Mouse (Mus musculus): ENCODE results near the gene Pak3. TPM values are rescaled to one million over a fixed set of nuclear protein-coding genes. Genes with fewer than 3 reads are reported as not detected.
A peak's percentile ranks its signal among the peaks of the same experiment; 100 is the strongest.

Pak3 gene
- polyA plus RNA-seq, 1 experiment from 2014 or later, result 1.3 TPM

DNA sequence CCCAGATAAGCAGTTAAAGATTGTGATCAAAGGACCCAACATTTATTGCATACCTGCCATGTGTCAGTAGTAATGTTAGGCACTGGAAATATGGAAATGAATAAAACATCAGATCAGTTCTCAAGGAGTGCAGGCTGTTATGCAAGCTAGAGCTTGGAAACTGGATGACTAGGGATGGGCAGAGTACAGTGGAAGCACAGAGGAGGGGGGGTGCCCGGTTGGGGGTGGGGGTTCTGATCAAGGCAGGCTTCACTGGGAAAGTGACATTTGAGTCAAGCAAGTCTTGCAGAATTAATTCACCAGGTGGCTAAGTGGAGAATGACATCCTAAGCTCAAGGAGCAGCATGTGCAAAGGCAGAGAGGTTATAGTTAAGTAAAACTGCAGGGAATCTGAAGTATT is 1.8 kb downstream of the Pak3 start:
- TF ChIP-seq CTCF (IDR thresholded peaks at IDR 0.05) (no peak), EP300 (IDR thresholded peaks at IDR 0.05) (no peak)
- no peak overlapping the region for H3K9ac ChIP-seq (replicated peaks; ENCODE audit: low read depth)
- H3K9me3 ChIP-seq (ENCODE audit: low read length), result no peaks in the 10 kb centered on the region
- H3K27ac ChIP-seq (ENCODE audit: low read length), result no peak overlapping the region
- 64% methylated on average over 1 of the region's 1 CpGs for WGBS
- DNase-seq (ENCODE audit: low spot score), result no peak
- no peak for ATAC-seq
- no peak overlapping the region for H3K4me2 ChIP-seq (replicated peaks; ENCODE audit: low read depth, low read length)
- H3K4me3 ChIP-seq (ENCODE audit: low read depth, low read length), result no peak overlapping the region
- H3K36me3 ChIP-seq (ENCODE audit: insufficient read depth, low read length), result no peaks in the 10 kb centered on the region
- H3K4me1 ChIP-seq (ENCODE audit: insufficient read depth, low read depth, low read length), result no peaks in the 10 kb centered on the region
- no peaks in the 10 kb centered on the region for H3K27me3 ChIP-seq (replicated peaks; ENCODE audit: insufficient read depth, low read length)

DNA sequence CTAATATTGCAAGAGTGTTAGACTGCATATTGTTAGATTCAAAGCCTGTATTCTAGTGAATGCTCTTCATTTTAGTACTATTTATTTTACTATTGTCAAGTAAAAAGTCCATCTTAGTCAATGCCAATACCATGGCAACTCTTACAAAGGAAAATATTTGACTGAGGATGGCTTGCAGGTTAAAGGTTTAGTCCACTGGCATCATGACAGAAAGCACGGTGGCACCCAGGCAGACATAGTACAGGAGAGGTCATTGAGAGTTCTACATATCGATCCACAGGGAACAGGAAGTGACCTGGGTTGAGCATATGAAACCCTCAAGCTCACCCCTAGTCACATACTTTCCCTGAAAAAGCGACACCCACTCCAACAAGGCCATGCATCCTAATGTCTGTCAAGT is 13.9 kb downstream of the Pak3 start:
- Histone ChIP-seq H3K9ac (replicated peaks; ENCODE audit: low read depth) (no peak overlapping the region), H3K9me3 (ENCODE audit: low read length) (no peaks in the 10 kb centered on the region), H3K4me2 (replicated peaks; ENCODE audit: low read depth, low read length) (no peak overlapping the region), H3K27ac (ENCODE audit: low read length) (no peak overlapping the region), H3K27me3 (replicated peaks; ENCODE audit: insufficient read depth, low read length) (no peaks in the 10 kb centered on the region), H3K4me1 (ENCODE audit: insufficient read depth, low read depth, low read length) (no peaks in the 10 kb centered on the region), H3K36me3 (ENCODE audit: insufficient read depth, low read length) (no peaks in the 10 kb centered on the region), H3K4me3 (ENCODE audit: low read depth, low read length) (no peak overlapping the region)
- TF ChIP-seq EP300 (IDR thresholded peaks at IDR 0.05) (no peak), CTCF (IDR thresholded peaks at IDR 0.05) (no peak)
- 68% methylated on average over 3 of the region's 3 CpGs for WGBS
- no peak for ATAC-seq
- DNase-seq (ENCODE audit: low spot score), result no peak

DNA sequence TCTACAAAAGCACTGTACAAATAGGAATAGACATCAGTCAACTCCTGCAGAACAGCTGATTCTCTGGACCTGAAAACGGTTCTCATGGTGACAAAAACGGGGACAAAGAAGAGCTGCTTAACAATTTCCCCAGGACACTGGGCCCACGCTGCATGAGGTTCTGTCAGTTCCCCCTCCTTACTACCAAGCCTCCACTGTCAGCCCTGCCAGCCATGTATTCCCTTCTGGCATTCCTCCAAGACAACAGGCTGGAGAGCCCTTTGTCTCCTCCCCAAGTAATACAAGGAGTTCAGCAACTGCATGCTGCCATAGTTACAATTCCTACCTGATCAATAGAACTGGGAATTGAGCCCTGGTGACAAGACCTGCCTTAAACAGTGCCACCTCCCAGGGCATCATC is 15.2 kb downstream of the Pak3 start:
- H3K27ac ChIP-seq (ENCODE audit: low read length), result no peak overlapping the region
- ATAC-seq, result no peak

DNA sequence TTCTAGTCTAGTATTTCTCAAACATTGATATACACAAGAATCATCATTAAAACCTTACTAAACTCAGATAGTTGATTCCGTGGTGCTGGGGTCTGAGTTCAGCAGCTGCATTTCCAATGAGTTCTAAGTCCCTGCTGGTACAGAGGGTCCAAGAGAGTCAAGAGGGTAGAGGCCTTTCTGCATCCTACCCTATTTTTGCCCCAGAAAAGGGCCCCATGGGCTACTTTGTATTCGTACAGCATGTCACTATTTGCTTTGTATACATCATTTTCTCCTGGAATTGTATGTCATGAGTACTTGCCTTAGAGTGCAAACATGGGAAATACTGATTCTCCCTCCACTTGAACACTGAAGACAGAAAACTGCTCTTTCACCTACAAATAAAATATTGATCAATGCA is 24.4 kb downstream of the Pak3 start:
- Histone ChIP-seq H3K27me3 (replicated peaks; ENCODE audit: insufficient read depth, low read length) (no peaks in the 10 kb centered on the region), H3K27ac (ENCODE audit: low read length) (no peak overlapping the region), H3K4me2 (replicated peaks; ENCODE audit: low read depth, low read length) (no peak overlapping the region), H3K4me1 (ENCODE audit: insufficient read depth, low read depth, low read length) (no peaks in the 10 kb centered on the region), H3K4me3 (ENCODE audit: low read depth, low read length) (no peak overlapping the region), H3K36me3 (ENCODE audit: insufficient read depth, low read length) (no peaks in the 10 kb centered on the region), H3K9me3 (ENCODE audit: low read length) (no peaks in the 10 kb centered on the region), H3K9ac (replicated peaks; ENCODE audit: low read depth) (no peak overlapping the region)
- DNase-seq (ENCODE audit: low spot score), result no peak
- no peak for TF ChIP-seq CTCF (IDR thresholded peaks at IDR 0.05)
- no peak for TF ChIP-seq EP300 (IDR thresholded peaks at IDR 0.05)
- ATAC-seq, result no peak
- 63% methylated on average over 2 of the region's 2 CpGs for WGBS

More for the DNA sequence above, 15.2 kb downstream of the Pak3 start:
- no peak for TF ChIP-seq CTCF (IDR thresholded peaks at IDR 0.05)
- no peak overlapping the region for H3K4me2 ChIP-seq (replicated peaks; ENCODE audit: low read depth, low read length)
- no peak overlapping the region for H3K9ac ChIP-seq (replicated peaks; ENCODE audit: low read depth)
- no peaks in the 10 kb centered on the region for H3K4me1 ChIP-seq (ENCODE audit: insufficient read depth, low read depth, low read length)
- WGBS, result 60% methylated on average over 3 of the region's 3 CpGs
- no peaks in the 10 kb centered on the region for H3K27me3 ChIP-seq (replicated peaks; ENCODE audit: insufficient read depth, low read length)
- H3K36me3 ChIP-seq (ENCODE audit: insufficient read depth, low read length), result no peaks in the 10 kb centered on the region
- H3K4me3 ChIP-seq (ENCODE audit: low read depth, low read length), result no peak overlapping the region
- no peaks in the 10 kb centered on the region for H3K9me3 ChIP-seq (ENCODE audit: low read length)
- no peak for DNase-seq (ENCODE audit: low spot score)

DNA sequence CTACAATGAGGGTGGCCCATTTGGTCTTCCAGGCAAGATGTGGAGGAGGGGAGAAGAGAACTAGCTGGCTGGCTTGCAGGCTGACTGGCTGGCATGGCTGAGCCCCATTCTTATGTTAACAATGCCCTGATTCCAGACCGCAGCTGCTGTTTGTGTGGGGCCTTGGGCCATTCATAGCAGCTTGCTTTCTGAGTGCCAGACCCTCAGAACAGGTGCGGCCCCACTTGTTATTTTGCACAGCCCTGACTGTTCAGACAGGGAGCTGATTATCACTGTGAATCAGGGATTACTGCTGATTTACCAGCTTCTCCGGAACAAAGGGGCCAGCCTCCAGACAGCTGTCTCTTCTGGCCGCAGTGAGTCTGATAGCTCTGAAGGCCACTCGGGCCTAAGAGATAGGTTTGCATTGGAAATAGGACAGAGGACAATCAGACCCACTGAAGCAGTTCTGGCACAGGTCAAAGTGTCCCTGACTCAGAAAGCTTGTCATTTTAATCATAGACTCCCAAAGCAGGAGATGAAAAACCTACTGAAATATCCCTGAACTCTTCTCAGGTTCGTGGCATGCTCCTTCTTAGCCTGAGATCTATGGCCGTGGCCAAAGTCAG is 24.9 kb downstream of the Pak3 start:
- ATAC-seq (no peak), DNase-seq (ENCODE audit: low spot score) (no peak)
- TF ChIP-seq EP300 (IDR thresholded peaks at IDR 0.05), result no peak
- TF ChIP-seq CTCF (IDR thresholded peaks at IDR 0.05), result no peak
- Histone ChIP-seq H3K9ac (replicated peaks; ENCODE audit: low read depth) (no peak overlapping the region), H3K9me3 (ENCODE audit: low read length) (no peaks in the 10 kb centered on the region), H3K4me2 (replicated peaks; ENCODE audit: low read depth, low read length) (no peak overlapping the region), H3K27ac (ENCODE audit: low read length) (no peak overlapping the region), H3K36me3 (ENCODE audit: insufficient read depth, low read length) (no peaks in the 10 kb centered on the region), H3K4me3 (ENCODE audit: low read depth, low read length) (no peak overlapping the region), H3K27me3 (replicated peaks; ENCODE audit: insufficient read depth, low read length) (no peaks in the 10 kb centered on the region), H3K4me1 (ENCODE audit: insufficient read depth, low read depth, low read length) (no peaks in the 10 kb centered on the region)
- WGBS, result 49% methylated on average over 7 of the region's 7 CpGs

DNA sequence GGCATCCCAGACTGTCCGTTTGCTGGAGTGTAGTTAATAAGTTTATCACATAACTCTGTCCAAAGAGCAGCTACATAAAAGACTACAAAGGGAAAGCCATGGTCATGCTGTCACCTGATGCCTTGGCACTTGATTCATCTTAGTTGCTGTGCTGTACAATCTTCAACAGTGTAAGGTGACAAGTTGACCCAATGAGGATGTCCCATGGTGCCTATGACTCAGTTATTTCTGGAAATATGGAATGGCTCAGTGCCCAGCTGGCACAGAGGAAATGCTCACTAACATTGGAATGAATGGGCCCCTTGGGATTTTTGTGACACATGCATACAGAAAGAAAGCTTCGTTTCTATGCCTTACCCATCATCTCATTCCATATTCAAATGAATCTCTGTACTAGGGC is 55.3 kb downstream of the Pak3 start:
- H3K4me1 ChIP-seq (ENCODE audit: insufficient read depth, low read depth, low read length), result no peaks in the 10 kb centered on the region
- no peak for TF ChIP-seq EP300 (IDR thresholded peaks at IDR 0.05)
- TF ChIP-seq CTCF (IDR thresholded peaks at IDR 0.05), result no peak
- H3K9ac ChIP-seq (replicated peaks; ENCODE audit: low read depth), result no peak overlapping the region
- H3K4me3 ChIP-seq (ENCODE audit: low read depth, low read length), result no peak overlapping the region
- H3K36me3 ChIP-seq (ENCODE audit: insufficient read depth, low read length), result no peaks in the 10 kb centered on the region
- no peak overlapping the region for H3K4me2 ChIP-seq (replicated peaks; ENCODE audit: low read depth, low read length)
- no peak for ATAC-seq
- no peaks in the 10 kb centered on the region for H3K9me3 ChIP-seq (ENCODE audit: low read length)
- H3K27me3 ChIP-seq (replicated peaks; ENCODE audit: insufficient read depth, low read length), result no peaks in the 10 kb centered on the region
- no peak for DNase-seq (ENCODE audit: low spot score)
- H3K27ac ChIP-seq (ENCODE audit: low read length), result no peak overlapping the region
- WGBS, result 46% methylated on average over 2 of the region's 2 CpGs

DNA sequence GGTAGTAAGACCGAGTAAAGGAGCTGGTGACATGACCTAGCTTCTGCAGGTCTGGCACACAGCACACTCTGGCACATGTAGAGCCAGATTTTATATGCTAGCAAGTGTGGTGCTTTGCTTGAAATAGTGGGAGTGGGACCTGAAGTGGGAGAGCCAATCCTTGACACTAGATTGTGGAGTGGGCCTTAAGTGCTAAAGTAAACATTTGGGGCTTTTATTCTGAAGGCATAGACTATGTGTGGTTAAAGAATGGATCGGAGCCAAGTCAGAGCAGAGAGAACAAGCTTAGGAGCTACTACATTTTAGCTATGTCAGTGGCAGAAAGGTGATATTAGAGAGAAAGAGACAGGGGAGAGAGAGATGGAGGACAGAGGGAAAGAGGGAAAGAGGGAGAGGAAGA is 61.5 kb downstream of the Pak3 start:
- 42% methylated on average over 2 of the region's 2 CpGs for WGBS
- Histone ChIP-seq H3K36me3 (ENCODE audit: insufficient read depth, low read length) (no peaks in the 10 kb centered on the region), H3K27ac (ENCODE audit: low read length) (no peak overlapping the region), H3K4me3 (ENCODE audit: low read depth, low read length) (no peak overlapping the region), H3K27me3 (replicated peaks; ENCODE audit: insufficient read depth, low read length) (no peaks in the 10 kb centered on the region), H3K4me1 (ENCODE audit: insufficient read depth, low read depth, low read length) (no peaks in the 10 kb centered on the region), H3K4me2 (replicated peaks; ENCODE audit: low read depth, low read length) (no peak overlapping the region), H3K9ac (replicated peaks; ENCODE audit: low read depth) (no peak overlapping the region), H3K9me3 (ENCODE audit: low read length) (no peaks in the 10 kb centered on the region)
- peak; percentile 75 for ATAC-seq
- no peak for TF ChIP-seq CTCF (IDR thresholded peaks at IDR 0.05)
- TF ChIP-seq EP300 (IDR thresholded peaks at IDR 0.05), result 0 out of 2 replicates have a peak, but pooled peaks have one; percentile 25
- DNase-seq (ENCODE audit: low spot score), result peak; percentile 45
